Mouse (Mus musculus) limb, embryonic 14.5 days (tissue): ENCODE measurements around the gene Susd1. TPM values are rescaled to one million over a fixed set of nuclear protein-coding genes. Genes with fewer than 3 reads are reported as not detected.
A peak's percentile ranks its signal among the peaks of the same experiment; 100 is the strongest.

ENCODE experiments used
- ATAC-seq: fragments of 200-750 bp; cut with Nextera tagmentation; 2 replicates; pipeline ENCODE4 v1.8.0; 2017; ENCODE audit warnings: low read depth, moderate number of reproducible peaks, moderate TSS enrichment; ENCODE audit not compliant: low FRiP score
- DNase-seq: peaks from one replicate; pipeline ENCODE4 v3.0.0-alpha.2; 2015; ENCODE audit warnings: low spot score
- H3K27ac ChIP-seq: fragments of 300-500 bp; sonication (generic); replicated peaks from 2 replicates; pipeline ENCODE4 v1.5.1; 2014; ENCODE audit warnings: low read depth, mild to moderate bottlenecking, low read length, moderate library complexity, mixed read lengths
- H3K27me3 ChIP-seq: fragments of 300-500 bp; sonication (generic); 2 replicates; pipeline ENCODE4 v1.6.1; 2014; ENCODE audit warnings: low read length, mixed read lengths; ENCODE audit not compliant: control insufficient read depth, insufficient read depth
- H3K36me3 ChIP-seq: fragments of 300-500 bp; sonication (generic); 2 replicates; pipeline ENCODE4 v1.6.1; 2014; ENCODE audit warnings: mild to moderate bottlenecking, low read length, moderate library complexity, mixed read lengths; ENCODE audit not compliant: control insufficient read depth, insufficient read depth
- H3K4me1 ChIP-seq: fragments of 300-500 bp; sonication (generic); 2 replicates; pipeline ENCODE4 v1.6.1; 2014; ENCODE audit warnings: antibody characterized with exemption, low read length, mixed read lengths; ENCODE audit not compliant: control insufficient read depth, insufficient read depth
- H3K4me2 ChIP-seq: fragments of 300-500 bp; sonication (generic); replicated peaks from 2 replicates; pipeline ENCODE4 v1.6.1; 2014; ENCODE audit warnings: low read depth, mild to moderate bottlenecking, low read length, moderate library complexity; ENCODE audit not compliant: severe bottlenecking
- H3K4me3 ChIP-seq: fragments of 300-500 bp; sonication (generic); replicated peaks from 2 replicates; pipeline ENCODE4 v1.5.1; 2014; ENCODE audit warnings: low read length
- H3K9ac ChIP-seq: fragments of 300-500 bp; sonication (generic); 2 replicates; pipeline ENCODE4 v1.6.1; 2014; ENCODE audit warnings: mild to moderate bottlenecking, low read depth, low read length, moderate library complexity; ENCODE audit not compliant: severe bottlenecking
- H3K9me3 ChIP-seq: fragments of 300-500 bp; sonication (generic); 2 replicates; pipeline ENCODE4 v1.6.1; 2016; ENCODE audit warnings: low read length; ENCODE audit not compliant: control insufficient read depth
- POLR2A ChIP-seq: fragments of 200-500 bp; IDR thresholded peaks from 2 replicates; pipeline ENCODE4 v1.8.0; 2012; ENCODE audit warnings: inconsistent platforms, mild to moderate bottlenecking, moderate library complexity, borderline replicate concordance; ENCODE audit not compliant: insufficient read depth, insufficient read length; ENCODE audit errors: extremely low read depth
- WGBS: fragments of 180-500 bp; shearing (Covaris S2); extraction: QIAGEN DNeasy Blood & Tissue Kit; methylation state at CpG from one replicate; pipeline ENCODE4 v1.1.7; 2014; 5-methylcytosine and 5-hydroxymethylcytosine counted together
- polyA plus RNA-seq, 2 experiments: library from polyadenylated mRNA; depleted of rRNA in 1 of 2; stranded (reverse) in 1 of 2; unstranded in 1 of 2; fragments of >200 nt; fragmentation: Nextera tagmentation in 1 of 2; extraction: Ambion mirVana in 1 of 2; gene quantifications; 2 replicates each; pipeline versions ENCODE4 v1.2.1 to v1.2.3; 2012 to 2014

Gene Susd1
- polyA plus RNA-seq, 2 experiments: 2.3 to 5.6 TPM

DNA sequence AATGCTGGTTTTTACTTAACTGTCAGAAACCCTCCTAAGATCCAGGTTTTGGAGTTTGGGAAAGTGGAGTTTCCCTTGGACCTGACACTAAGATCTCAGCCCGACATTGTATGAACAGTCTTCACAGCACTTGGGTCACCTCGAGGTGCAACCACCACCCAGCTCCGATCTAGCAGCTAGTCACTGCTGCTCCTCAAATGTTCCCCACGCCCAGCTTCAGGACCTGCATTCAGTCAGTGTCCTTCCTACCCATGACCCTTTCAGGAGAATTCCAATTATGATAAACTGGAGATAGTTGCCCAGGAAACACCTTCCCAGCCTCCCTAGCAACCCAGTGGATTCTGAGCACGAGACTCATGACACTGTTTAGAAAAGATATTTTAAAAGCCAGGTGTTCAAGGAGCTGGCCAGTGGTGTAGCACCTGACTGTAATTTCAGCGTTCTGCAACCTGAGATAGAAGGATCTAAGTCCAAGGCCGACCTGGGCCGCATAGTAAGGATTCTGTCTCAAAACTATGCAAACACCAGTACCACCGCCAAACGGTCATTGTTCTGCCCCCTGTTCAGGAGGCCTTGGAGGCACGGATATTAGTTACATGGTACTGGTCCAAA is 22.8 kb upstream of the Susd1 start:
- Histone ChIP-seq H3K4me2 (no peak overlapping the region), H3K9me3 (no peaks in the 10 kb centered on the region), H3K27ac (no peak overlapping the region), H3K27me3 (no peaks in the 10 kb centered on the region), H3K4me1 (no peaks in the 10 kb centered on the region), H3K36me3 (no peaks in the 10 kb centered on the region), H3K9ac (no peak overlapping the region), H3K4me3 (no peak overlapping the region)
- ATAC-seq (no peak), DNase-seq (no peak)
- 80% methylated on average over 11 of the region's 11 CpGs for WGBS
- TF ChIP-seq POLR2A: no peak

DNA sequence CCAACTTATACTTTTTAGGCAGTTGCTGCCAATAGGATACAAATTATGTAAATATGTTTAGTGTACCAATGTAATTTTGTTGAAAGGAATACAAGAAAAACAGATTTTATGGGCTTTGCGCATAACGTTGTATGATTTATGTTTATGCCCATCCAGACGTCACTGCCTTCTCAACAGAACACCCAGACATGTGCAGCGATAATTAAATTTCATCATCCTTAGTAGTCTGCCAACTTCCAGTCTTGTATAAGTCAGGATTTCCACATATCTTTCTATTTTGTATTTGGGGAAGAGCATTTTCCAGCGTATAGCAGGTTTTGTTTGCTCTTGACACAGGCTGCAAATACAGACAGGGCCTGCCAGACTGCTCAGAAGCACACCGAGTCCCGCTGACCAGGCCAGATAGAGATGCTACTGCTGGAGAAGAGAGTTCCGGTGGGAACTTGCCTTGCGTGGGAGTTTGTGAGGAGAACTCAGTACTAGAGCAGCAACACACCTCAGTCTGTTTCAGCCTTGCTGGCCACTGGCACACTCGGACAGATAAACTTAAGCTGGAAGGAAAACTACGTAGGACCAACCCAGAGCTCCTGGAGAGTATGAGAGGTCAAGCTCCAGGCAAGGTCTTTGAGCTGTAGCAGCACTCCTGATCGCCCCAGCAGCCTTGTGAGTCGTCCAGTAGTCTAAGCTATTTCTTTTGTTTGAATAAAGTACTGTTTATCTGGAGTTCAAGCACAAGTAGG is 21.0 kb upstream of the Susd1 start:
- Histone ChIP-seq H3K4me2 (no peak overlapping the region), H3K27ac (no peak overlapping the region), H3K4me1 (no peaks in the 10 kb centered on the region), H3K4me3 (no peak overlapping the region), H3K9ac (no peak overlapping the region), H3K9me3 (no peaks in the 10 kb centered on the region), H3K27me3 (no peaks in the 10 kb centered on the region), H3K36me3 (no peaks in the 10 kb centered on the region)
- WGBS: 78% methylated on average over 13 of the region's 13 CpGs
- ATAC-seq: no peak
- no peak for DNase-seq
- no peak for TF ChIP-seq POLR2A

DNA sequence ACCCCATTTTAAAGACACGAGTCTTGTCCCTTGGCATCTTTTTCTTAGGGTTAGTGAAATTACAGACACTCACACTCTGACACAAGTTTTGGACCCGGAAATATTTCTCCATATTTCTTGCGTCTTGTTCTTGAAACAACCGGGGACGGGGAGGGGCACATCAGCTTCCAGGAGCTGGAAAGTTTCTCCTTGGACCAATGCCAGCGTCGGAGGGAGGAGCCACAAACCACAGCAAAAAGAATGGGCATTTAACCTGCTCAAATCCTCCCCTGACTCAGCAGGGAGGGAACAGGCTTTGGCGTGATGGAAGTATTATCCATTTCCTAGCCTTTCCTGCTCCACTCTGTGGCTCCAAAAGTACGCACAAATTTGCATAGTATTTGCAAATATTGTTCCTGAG is 19.5 kb upstream of the Susd1 start:
- 43% methylated on average over 9 of the region's 9 CpGs for WGBS
- no peaks in the 10 kb centered on the region for H3K36me3 ChIP-seq
- H3K9me3 ChIP-seq: no peaks in the 10 kb centered on the region
- no peak overlapping the region for H3K27ac ChIP-seq
- no peak for ATAC-seq
- no peak overlapping the region for H3K4me2 ChIP-seq
- no peak overlapping the region for H3K9ac ChIP-seq
- H3K27me3 ChIP-seq: no peaks in the 10 kb centered on the region
- no peaks in the 10 kb centered on the region for H3K4me1 ChIP-seq
- no peak overlapping the region for H3K4me3 ChIP-seq
- no peak for TF ChIP-seq POLR2A
- DNase-seq: peak; percentile 14

DNA sequence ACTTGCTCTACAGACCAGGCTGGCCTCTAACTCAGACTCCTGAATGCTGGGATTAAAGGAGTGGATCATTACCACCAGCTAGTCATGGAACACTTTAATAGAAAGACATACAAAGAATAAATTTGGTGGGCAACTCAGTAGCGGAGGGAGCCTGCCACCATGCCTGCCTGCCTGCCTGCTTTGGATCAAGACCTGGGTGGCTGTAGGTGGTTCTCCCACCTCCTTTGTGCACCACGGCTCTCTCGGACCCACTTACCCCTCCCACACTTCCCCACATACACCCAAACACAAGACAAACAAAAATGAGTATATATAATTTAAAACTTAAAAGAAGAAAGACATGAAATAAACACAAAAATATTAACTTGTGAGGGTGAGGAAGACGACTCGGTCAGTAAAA is 18.7 kb upstream of the Susd1 start:
- no peaks in the 10 kb centered on the region for H3K4me1 ChIP-seq
- WGBS: 87% methylated on average over 5 of the region's 5 CpGs
- ATAC-seq (no peak), DNase-seq (no peak)
- H3K9ac ChIP-seq: no peak overlapping the region
- no peak overlapping the region for H3K4me3 ChIP-seq
- no peaks in the 10 kb centered on the region for H3K27me3 ChIP-seq
- H3K36me3 ChIP-seq: no peaks in the 10 kb centered on the region
- no peak overlapping the region for H3K27ac ChIP-seq
- TF ChIP-seq POLR2A: no peak
- H3K4me2 ChIP-seq: no peak overlapping the region
- no peaks in the 10 kb centered on the region for H3K9me3 ChIP-seq

DNA sequence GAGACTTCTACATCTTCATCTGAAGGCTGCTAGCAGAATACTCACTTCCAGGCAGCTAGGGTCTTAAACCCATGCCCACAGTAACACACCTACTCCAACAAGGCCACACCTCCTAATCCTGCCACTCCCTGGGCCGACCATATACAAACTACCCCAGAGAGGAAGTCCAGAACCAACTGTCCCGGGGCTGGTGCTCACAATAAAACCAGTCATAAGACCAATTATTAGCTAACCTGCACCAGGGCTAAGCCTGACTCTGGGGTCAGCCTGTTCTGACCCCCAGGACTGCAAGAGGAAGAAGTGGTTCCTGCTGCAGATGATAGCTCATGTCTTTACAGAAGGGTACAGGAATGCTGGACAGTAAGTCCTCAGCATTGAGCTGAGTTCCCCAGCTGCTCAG is 17.0 kb upstream of the Susd1 start:
- no peaks in the 10 kb centered on the region for H3K36me3 ChIP-seq
- 54% methylated on average over 2 of the region's 2 CpGs for WGBS
- no peaks in the 10 kb centered on the region for H3K27me3 ChIP-seq
- DNase-seq: no peak
- H3K4me2 ChIP-seq: no peak overlapping the region
- no peak overlapping the region for H3K4me3 ChIP-seq
- no peaks in the 10 kb centered on the region for H3K9me3 ChIP-seq
- no peak overlapping the region for H3K9ac ChIP-seq
- TF ChIP-seq POLR2A: no peak
- H3K4me1 ChIP-seq: no peaks in the 10 kb centered on the region
- no peak overlapping the region for H3K27ac ChIP-seq
- no peak for ATAC-seq
